Comparison of ENCODE assay signal across 8 mouse cellular contexts in the genomic region with DNA sequence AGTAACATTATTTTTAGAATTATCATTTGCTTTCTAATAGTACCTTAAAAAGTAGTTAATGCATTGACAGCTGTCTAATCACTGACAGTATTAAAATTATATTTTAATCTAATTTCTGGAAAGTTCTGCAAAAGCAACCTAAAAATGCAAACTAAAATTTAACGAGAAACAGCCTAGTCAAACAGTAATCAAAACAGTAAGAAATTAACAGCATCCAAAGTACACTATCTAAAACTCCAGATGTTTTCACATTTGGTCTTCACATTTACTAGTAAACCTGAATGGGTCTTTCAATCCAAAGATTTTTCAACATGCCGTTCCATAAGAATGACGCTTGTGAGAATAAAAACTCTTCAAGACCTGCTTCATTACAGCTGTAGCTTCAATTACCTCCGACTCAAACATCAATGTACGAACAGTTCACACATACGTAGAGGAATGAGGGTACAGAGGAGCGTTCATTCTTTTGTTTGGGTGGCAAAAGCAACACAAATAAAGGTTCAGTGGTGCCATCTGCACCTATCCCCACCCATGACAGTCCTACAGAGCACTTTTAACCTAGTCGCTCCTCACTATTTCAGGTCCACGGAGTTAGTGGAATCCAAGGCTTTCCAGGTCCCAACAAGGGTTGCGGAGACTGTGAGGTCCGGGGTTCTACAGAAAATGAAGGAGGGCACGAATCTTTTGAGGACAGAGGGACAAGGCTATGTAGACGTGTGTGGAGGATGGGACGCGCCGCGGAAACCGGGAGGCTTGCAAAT. TPM values are rescaled to one million over a fixed set of nuclear protein-coding genes. Genes with fewer than 3 reads are reported as not detected.
DNase-seq lines count a peak whose midpoint lies in the region; ATAC-seq and TF ChIP-seq lines count a peak whose summit lies in the region.

No protein-coding gene starts in this region.

- TF ChIP-seq CTCF in Patski (IDR thresholded peaks at IDR 0.05): no peak

- POLR2A ChIA-PET in Patski (lab: Charles Lee): interaction anchor here (1.2 to 1.5 kb wide), 2 partner anchors 15 to 155 kb away, joined by 4 to 5 read pairs; no protein-coding TSS in a partner anchor

- H3K4me3 ChIP-seq in forebrain, embryonic 16.5 days (replicated peaks; ENCODE audit: low read length): peak overlapping the region; percentile 85
- peak overlapping the region; percentile 98 for H3K4me3 ChIP-seq in liver, embryonic 15.5 days (replicated peaks)

- H3K27ac ChIP-seq in forebrain, embryonic 16.5 days (ENCODE audit: low read length): peak overlapping the region; percentile 89
- peak overlapping the region; percentile 94 for H3K27ac ChIP-seq in liver, embryonic 15.5 days (replicated peaks)

- H3K4me1 ChIP-seq in forebrain, embryonic 16.5 days (replicated peaks; ENCODE audit: control insufficient read depth, insufficient read depth, low read length): peaks cover 9% of the 10 kb centered on the region
- H3K4me1 ChIP-seq in liver, embryonic 15.5 days (replicated peaks): peaks cover 38% of the 10 kb centered on the region

- no peaks in the 10 kb centered on the region for H3K27me3 ChIP-seq in Patski
- no peaks in the 10 kb centered on the region for H3K27me3 ChIP-seq in forebrain, embryonic 16.5 days (replicated peaks; ENCODE audit: control insufficient read depth, insufficient read depth, low read length)
- H3K27me3 ChIP-seq in liver, embryonic 15.5 days: no peaks in the 10 kb centered on the region

- CTCF ChIA-PET in Patski (lab: Charles Lee): interaction anchor here (0.9 to 1.3 kb wide), 3 partner anchors 11 to 20 kb away, joined by 3 read pairs; no protein-coding TSS in a partner anchor

- DNase-seq in layer of hippocampus, postnatal 14 days (ENCODE audit: low spot score in 2 of 2): peak; percentile 5 to 8
- no peak for DNase-seq in layer of hippocampus, adult 9-11 months
- no peak for DNase-seq in Patski (ENCODE audit: low read depth, low spot score)
- DNase-seq in ovary, adult 18-20 months (ENCODE audit: low spot score): no peak
- no peak for DNase-seq in adrenal gland, postnatal 36 days
- no peak for DNase-seq in c-Kit-positive CD71-positive TER-119-positive erythroid progenitor cells, embryonic 14.5 days (ENCODE audit: low spot score)

- H3K9ac ChIP-seq in forebrain, embryonic 16.5 days (replicated peaks; ENCODE audit: low read depth, low read length): peak overlapping the region; percentile 80
- H3K9ac ChIP-seq in liver, embryonic 15.5 days: peak overlapping the region; percentile 81

- peak overlapping the region; percentile 73 for H3K4me2 ChIP-seq in forebrain, embryonic 16.5 days (ENCODE audit: low read length)
- H3K4me2 ChIP-seq in liver, embryonic 15.5 days: peak overlapping the region; percentile 84

- ATAC-seq in Patski: peak; percentile 9
- ATAC-seq in forebrain, embryonic 16.5 days: no peak
- ATAC-seq in liver, embryonic 15.5 days (ENCODE audit: insufficient read depth): peak; percentile 0; the same call in 1 of the 2 replicates

- in situ Hi-C loops in Patski (cut with MboI; ENCODE audit: low pct_unique_long_range_greater_than_20kb): no loop called here

- H3K9me3 ChIP-seq in forebrain, embryonic 16.5 days (ENCODE audit: control insufficient read depth, low read length): no peaks in the 10 kb centered on the region
- H3K9me3 ChIP-seq in liver, embryonic 15.5 days (replicated peaks): no peaks in the 10 kb centered on the region

- 3% methylated on average over 18 of the region's 18 CpGs for WGBS in forebrain, embryonic 16.5 days
- 4% methylated on average over 18 of the region's 18 CpGs for WGBS in liver, embryonic 15.5 days (ENCODE audit: insufficient replicate concordance)

- no peaks in the 10 kb centered on the region for H3K36me3 ChIP-seq in forebrain, embryonic 16.5 days (ENCODE audit: control insufficient read depth, insufficient read depth)
- H3K36me3 ChIP-seq in liver, embryonic 15.5 days (replicated peaks): no peaks in the 10 kb centered on the region

RNA-seq across cellular contexts. Expression of a gene that starts 0.9 kb away (rescaled TPM):
- total RNA-seq in layer of hippocampus, postnatal 14 days (2021): 10 to 100 TPM; 69.8 to 72.1 TPM
- polyA plus RNA-seq in Patski (2021): 35.3 TPM
- 19.2 and 20.2 TPM in 2 replicates for polyA plus RNA-seq in forebrain, embryonic 16.5 days (2015; fragmentation: Nextera tagmentation; extraction: Ambion mirVana)
- 3.4 and 3.5 TPM in 2 replicates for polyA plus RNA-seq in liver, embryonic 15.5 days (2015; fragmentation: Nextera tagmentation; extraction: Ambion mirVana)
- total RNA-seq in adrenal gland, postnatal 36 days (2021): 10 to 100 TPM; 70.4 to 88.3 TPM

RNA-seq across cellular contexts. Expression of a gene that starts 1.1 kb away (rescaled TPM):
- 10 to 100 TPM; 45.2 to 47.1 TPM for total RNA-seq in layer of hippocampus, postnatal 14 days (2021)
- polyA plus RNA-seq in Patski (2021): 46.1 TPM
- polyA plus RNA-seq in forebrain, embryonic 16.5 days (2015; fragmentation: Nextera tagmentation; extraction: Ambion mirVana): 68.8 and 72.8 TPM in 2 replicates
- 17.8 and 18.1 TPM in 2 replicates for polyA plus RNA-seq in liver, embryonic 15.5 days (2015; fragmentation: Nextera tagmentation; extraction: Ambion mirVana)
- 10 to 100 TPM; 50.5 to 50.6 TPM for total RNA-seq in adrenal gland, postnatal 36 days (2021)

RNA-seq across cellular contexts. Expression of a gene that starts 43.1 kb away (rescaled TPM):
- under 1 TPM; 0.17 to 0.18 TPM for total RNA-seq in layer of hippocampus, postnatal 14 days (2021)
- 0.35 TPM for polyA plus RNA-seq in Patski (2021)
- polyA plus RNA-seq in forebrain, embryonic 16.5 days (2015; fragmentation: Nextera tagmentation; extraction: Ambion mirVana): 0.11 and 0.14 TPM in 2 replicates
- polyA plus RNA-seq in liver, embryonic 15.5 days (2015; fragmentation: Nextera tagmentation; extraction: Ambion mirVana): 0.06 TPM in 1 of 2 replicates, not detected in the other
- under 1 TPM in 1 of 2 experiments, not detected in 1; 0.10 TPM for total RNA-seq in adrenal gland, postnatal 36 days (2021)

Comparison
In these comparisons a context has a peak if more than half of its experiments do, and no peak if none do; other contexts are left out.
1. DNase-seq: peak in layer of hippocampus, postnatal 14 days (2 of 2); none in layer of hippocampus, adult 9-11 months (single experiment), Patski (single experiment), ovary, adult 18-20 months (single experiment), adrenal gland, postnatal 36 days (0 of 2) and c-Kit-positive CD71-positive TER-119-positive erythroid progenitor cells, embryonic 14.5 days (single experiment).